In the genomic region with DNA sequence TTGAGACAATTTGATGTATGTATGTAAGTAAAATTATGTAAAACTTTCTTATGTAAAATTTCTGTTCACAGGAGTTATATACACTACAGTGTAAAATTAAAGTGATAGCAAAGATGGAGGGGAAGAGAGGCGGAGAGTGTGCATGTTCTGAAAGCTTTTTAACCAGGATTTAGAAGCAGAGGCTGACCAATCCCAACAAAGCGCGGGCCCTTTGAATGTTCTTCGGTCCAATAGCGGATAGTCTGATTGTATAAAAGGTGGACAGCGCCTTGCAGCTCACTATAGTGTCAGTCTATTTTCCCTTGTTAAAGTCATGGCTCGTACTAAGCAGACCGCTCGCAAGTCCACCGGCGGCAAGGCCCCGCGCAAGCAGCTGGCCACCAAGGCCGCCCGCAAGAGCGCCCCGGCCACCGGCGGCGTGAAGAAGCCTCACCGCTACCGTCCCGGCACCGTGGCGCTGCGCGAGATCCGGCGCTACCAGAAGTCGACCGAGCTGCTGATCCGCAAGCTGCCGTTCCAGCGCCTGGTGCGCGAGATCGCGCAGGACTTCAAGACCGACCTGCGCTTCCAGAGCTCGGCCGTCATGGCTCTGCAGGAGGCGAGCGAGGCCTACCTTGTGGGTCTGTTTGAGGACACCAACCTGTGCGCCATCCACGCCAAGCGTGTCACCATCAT, we compare ENCODE assay signal across 8 mouse cellular contexts. TPM values are rescaled to one million over a fixed set of nuclear protein-coding genes. Genes with fewer than 3 reads are reported as not detected.
A peak's percentile ranks its signal among the peaks of the same experiment; 100 is the strongest.
DNase-seq lines count a peak whose midpoint lies in the region; ATAC-seq and TF ChIP-seq lines count a peak whose summit lies in the region.
"Not testable (repeated sequence)": the region's sequence is repeated elsewhere in the genome, so short reads cannot be mapped to it uniquely, and the experiment has no call there.

A gene (plus strand): TSS at position 201 of the 675 bp plus-strand sequence.

- peak within 1 kb of the TSS; percentile 75 for H3K27ac ChIP-seq in gastrocnemius, adult 2 months
- peak within 1 kb of the TSS; percentile 88 for H3K27ac ChIP-seq in left cerebral cortex, adult 2 months

- ATAC-seq in common myeloid progenitor, adult 5-6 weeks (replicated peaks; ENCODE audit: low read depth, poor library complexity, severe bottlenecking): peak; percentile 72
- ATAC-seq in megakaryocyte, adult 5-6 weeks (ENCODE audit: poor library complexity, severe bottlenecking): peak; percentile 68

- H3K4me3 ChIP-seq in gastrocnemius, adult 2 months: peak within 1 kb of the TSS; percentile 70
- peak within 1 kb of the TSS; percentile 48 for H3K4me3 ChIP-seq in left cerebral cortex, adult 2 months

- DNase-seq in ZHBTc4 (ENCODE audit: low read depth, low spot score): peak; percentile 95
- DNase-seq in gastrocnemius, adult 2 months: peak; percentile 82
- peak; percentile 92 for DNase-seq in hindlimb bud, embryonic 11.5 days (ENCODE audit: extremely low spot score, low read depth, low spot score)
- peak; percentile 89 to 93 for DNase-seq in left cerebral cortex, adult 2 months (ENCODE audit: extremely low spot score in 1 of 2, low spot score in 2 of 2)
- peak; percentile 98 for DNase-seq in right cerebral cortex, adult 2 months (ENCODE audit: low spot score in 2 of 2)
- DNase-seq in urinary bladder, postnatal 14 days (ENCODE audit: low spot score): peak; percentile 90

- intact Hi-C loops in gastrocnemius, adult 2 months (cut with DNase I): loop anchor here (10.0 kb wide), 1 partner anchor 387 kb away; a partner anchor contains a TSS
- intact Hi-C loops in left cerebral cortex, adult 2 months (cut with DNase I): loop anchor here (5.0 kb wide), 1 partner anchor 2000 kb away; a partner anchor contains a TSS

- not testable (repeated sequence) for TF ChIP-seq CTCF in gastrocnemius, adult 2 months (IDR thresholded peaks at IDR 0.05)
- TF ChIP-seq CTCF in left cerebral cortex, adult 2 months (IDR thresholded peaks at IDR 0.05): peak; percentile 1; the same call in 1 of the 2 replicates

RNA-seq across cellular contexts. Expression of the gene that starts here (rescaled TPM):
- 689 and 718 TPM in 2 replicates for total RNA-seq in common myeloid progenitor, adult 5-6 weeks (2017)
- 1 to 10 TPM; 1.6 to 1.8 TPM for total RNA-seq in gastrocnemius, adult 2 months (2021)
- total RNA-seq in left cerebral cortex, adult 2 months (2021): 1 to 10 TPM; 6.6 to 7.5 TPM
- total RNA-seq in megakaryocyte, adult 5-6 weeks (2015): 495 and 572 TPM in 2 replicates
- total RNA-seq in megakaryocyte, adult 5-6 weeks (2017): 546 and 613 TPM in 2 replicates

Comparison
In these comparisons a context has a peak if more than half of its experiments do, and no peak if none do; other contexts are left out.
1. Peak in every context shown above with its lines: DNase-seq, ATAC-seq, H3K4me3 ChIP-seq and H3K27ac ChIP-seq.
2. RNA of the gene that starts here (total RNA-seq): 689 to 718 TPM in common myeloid progenitor, adult 5-6 weeks and 495 to 613 TPM in megakaryocyte, adult 5-6 weeks; 6.6 to 7.5 TPM in left cerebral cortex, adult 2 months and 1.6 to 1.8 TPM in gastrocnemius, adult 2 months; every median in the first group is over 10 times any median in the second.